Mouse (Mus musculus): ENCODE results near the gene Ifnar2.

GRCm38 (mm10) chr16:91404828-91405577 is 32.4 kb downstream of the Ifnar2 start:
- TF ChIP-seq CTCF (IDR thresholded peaks at IDR 0.05; ENCODE audit: control insufficient read depth, insufficient read depth, insufficient replicate concordance, low read depth, low read length): no peak
- no peak for TF ChIP-seq POLR2A (IDR thresholded peaks at IDR 0.05; ENCODE audit: control insufficient read depth, low read depth, low read length)

Measured in testis, adult 2 months (tissue).